ENCODE assay signal across 10 mouse cellular contexts in genomic region chr17:59039754-59040153, GRCm38 (mm10). TPM values are rescaled to one million over a fixed set of nuclear protein-coding genes. Genes with fewer than 3 reads are reported as not detected.
DNase-seq lines count a peak whose midpoint lies in the region; ATAC-seq and TF ChIP-seq lines count a peak whose summit lies in the region.
"Had no signal": no experiment of that assay in that cellular context is flagged by ENCODE, and none has a peak within 500 bp of the region (broad histone marks: within the 10 kb centered on the region; RNA-seq: fewer than 3 reads in every experiment).

No protein-coding gene starts in this region.

- 46% methylated on average over 5 of the region's 5 CpGs for WGBS in hindbrain, embryonic 16.5 days
- 65% methylated on average over 5 of the region's 5 CpGs for WGBS in hindbrain, embryonic 10.5 days
- 38% methylated on average over 5 of the region's 5 CpGs for WGBS in hindbrain, postnatal 0 days

- peak; percentile 52; the same call in 1 of the 2 replicates for ATAC-seq in hindbrain, embryonic 16.5 days
- ATAC-seq in hindbrain, postnatal 0 days = no peak

- no peaks in the 10 kb centered on the region for H3K9me3 ChIP-seq in hindbrain, embryonic 16.5 days (ENCODE audit: control insufficient read depth, low read length)
- no peaks in the 10 kb centered on the region for H3K9me3 ChIP-seq in hindbrain, embryonic 10.5 days
- no peaks in the 10 kb centered on the region for H3K9me3 ChIP-seq in hindbrain, postnatal 0 days (ENCODE audit: low read length)
- H3K9me3 ChIP-seq: limb, embryonic 15.5 days had no signal

- no peaks in the 10 kb centered on the region for H3K36me3 ChIP-seq in hindbrain, embryonic 16.5 days (ENCODE audit: control insufficient read depth, insufficient read depth, low read length)
- no peaks in the 10 kb centered on the region for H3K36me3 ChIP-seq in hindbrain, embryonic 10.5 days
- no peaks in the 10 kb centered on the region for H3K36me3 ChIP-seq in hindbrain, postnatal 0 days (ENCODE audit: insufficient read depth, low read length)
- H3K36me3 ChIP-seq: limb, embryonic 15.5 days had no signal

- H3K4me2 ChIP-seq in hindbrain, embryonic 16.5 days (ENCODE audit: low read length) = no peak overlapping the region
- no peak overlapping the region for H3K4me2 ChIP-seq in hindbrain, postnatal 0 days (ENCODE audit: low read depth, low read length)
- H3K4me2 ChIP-seq: limb, embryonic 15.5 days had no signal

- no peak for DNase-seq in hindbrain, embryonic 10.5 days (ENCODE audit: low spot score)
- DNase-seq in 416B (ENCODE audit: low read depth) (peak; percentile 85), MN1 (ENCODE audit: low spot score) (peak; percentile 14)
- DNase-seq in hindbrain, postnatal 0 days (ENCODE audit: low spot score) = peak; percentile 82
- DNase-seq in spleen, postnatal 36 days (ENCODE audit: low spot score in 2 of 2) = no peak
- no peak for DNase-seq in thymus, postnatal 36 days
- no peak for DNase-seq in spleen, adult 18-20 months

- no peaks in the 10 kb centered on the region for H3K27me3 ChIP-seq in hindbrain, embryonic 16.5 days (replicated peaks; ENCODE audit: control insufficient read depth, insufficient read depth, low read length)
- H3K27me3 ChIP-seq in hindbrain, embryonic 10.5 days (ENCODE audit: insufficient read depth, poor library complexity, severe bottlenecking) = no peaks in the 10 kb centered on the region
- H3K27me3 ChIP-seq in hindbrain, postnatal 0 days (ENCODE audit: insufficient read depth, low read length) = no peaks in the 10 kb centered on the region
- H3K27me3 ChIP-seq: limb, embryonic 15.5 days had no signal

- H3K27ac ChIP-seq in hindbrain, embryonic 16.5 days (ENCODE audit: low read depth, low read length) = no peak overlapping the region
- no peak overlapping the region for H3K27ac ChIP-seq in hindbrain, embryonic 10.5 days
- no peak overlapping the region for H3K27ac ChIP-seq in hindbrain, postnatal 0 days
- H3K27ac ChIP-seq: limb, embryonic 15.5 days had no signal

- no peak overlapping the region for H3K4me3 ChIP-seq in hindbrain, embryonic 16.5 days (ENCODE audit: low read length)
- no peak overlapping the region for H3K4me3 ChIP-seq in hindbrain, embryonic 10.5 days
- no peak overlapping the region for H3K4me3 ChIP-seq in hindbrain, postnatal 0 days (ENCODE audit: low read length)
- H3K4me3 ChIP-seq: limb, embryonic 15.5 days had no signal

- H3K9ac ChIP-seq in hindbrain, embryonic 16.5 days (ENCODE audit: low read depth, low read length) = no peak overlapping the region
- H3K9ac ChIP-seq in hindbrain, postnatal 0 days (replicated peaks; ENCODE audit: low read length) = no peak overlapping the region
- H3K9ac ChIP-seq: limb, embryonic 15.5 days had no signal

- H3K4me1 ChIP-seq in hindbrain, embryonic 16.5 days (ENCODE audit: control insufficient read depth, insufficient read depth, low read depth, low read length) = no peaks in the 10 kb centered on the region
- H3K4me1 ChIP-seq in hindbrain, embryonic 10.5 days (replicated peaks) = no peaks in the 10 kb centered on the region
- H3K4me1 ChIP-seq in hindbrain, postnatal 0 days (ENCODE audit: insufficient read depth, low read length) = no peaks in the 10 kb centered on the region
- H3K4me1 ChIP-seq: limb, embryonic 15.5 days had no signal

- TF ChIP-seq CTCF in hindbrain, postnatal 0 days (IDR thresholded peaks at IDR 0.05; ENCODE audit: low read depth) = peak; percentile 66

RNA-seq across cellular contexts. Expression of gene Nudt12, which starts 26.6 kb away (rescaled TPM):
- 5.9 and 6.0 TPM in 2 replicates for polyA plus RNA-seq in hindbrain, embryonic 16.5 days (2015; fragmentation: Nextera tagmentation; extraction: Ambion mirVana)
- polyA plus RNA-seq in hindbrain, embryonic 10.5 days (2016; fragmentation: Nextera tagmentation; extraction: Ambion mirVana) = 6.1 and 8.9 TPM in 2 replicates
- 2.3 and 5.9 TPM in 2 replicates for total RNA-seq in hindbrain, postnatal 0 days (2014; rRNA removed)
- polyA plus RNA-seq in hindbrain, postnatal 0 days (2015; fragmentation: Nextera tagmentation; extraction: Ambion mirVana) = 2.0 and 3.5 TPM in 2 replicates

RNA-seq across cellular contexts. Expression of gene Pdzph1, which starts 48.6 kb away (rescaled TPM):
- polyA plus RNA-seq in hindbrain, embryonic 16.5 days (2015; fragmentation: Nextera tagmentation; extraction: Ambion mirVana) = 1.5 and 2.4 TPM in 2 replicates
- 16.9 and 18.6 TPM in 2 replicates for polyA plus RNA-seq in hindbrain, embryonic 10.5 days (2016; fragmentation: Nextera tagmentation; extraction: Ambion mirVana)
- total RNA-seq in hindbrain, postnatal 0 days (2014; rRNA removed) = 0.32 and 1.5 TPM in 2 replicates
- polyA plus RNA-seq in hindbrain, postnatal 0 days (2015; fragmentation: Nextera tagmentation; extraction: Ambion mirVana) = 3.2 and 4.2 TPM in 2 replicates
- polyA plus RNA-seq: heart, embryonic 14.5 days; limb, embryonic 15.5 days had no signal

Comparison
In these comparisons a context has a peak if more than half of its experiments do, and no peak if none do; other contexts are left out.
1. DNase-seq: peak in 416B (single experiment), MN1 (single experiment) and hindbrain, postnatal 0 days (single experiment); none in hindbrain, embryonic 10.5 days (single experiment), spleen, postnatal 36 days (0 of 2), thymus, postnatal 36 days (0 of 2) and spleen, adult 18-20 months (0 of 2).